Mouse (Mus musculus) G1E (cell line): Measurements from ENCODE around the gene Sh3pxd2a. TPM values are rescaled to one million over a fixed set of nuclear protein-coding genes. Genes with fewer than 3 reads are reported as not detected.

Source experiments
- ATAC-seq: 2 replicates; pipeline ENCODE4 v1.8.0; 2016; ENCODE audit warnings: mild to moderate bottlenecking; ENCODE audit not compliant: insufficient number of reproducible peaks, poor library complexity, low FRiP score, severe bottlenecking; ENCODE audit errors: extremely low read depth
- DNase-seq: peaks from one replicate; pipeline ENCODE4 v3.0.0; 2012; ENCODE audit warnings: low spot score
- H3K27me3 ChIP-seq: 2 replicates; pipeline ENCODE4 v1.6.1; 2012; ENCODE audit warnings: mild to moderate bottlenecking, low read length, inconsistent platforms; ENCODE audit not compliant: insufficient read depth
- H3K36me3 ChIP-seq: replicated peaks from 2 replicates; pipeline ENCODE3; 2012; ENCODE audit warnings: mild to moderate bottlenecking, inconsistent platforms
- H3K4me1 ChIP-seq: 2 replicates; pipeline ENCODE4 v1.6.1; 2012; ENCODE audit warnings: low read depth, low read length, inconsistent platforms, mixed read lengths; ENCODE audit not compliant: insufficient read depth
- H3K4me3 ChIP-seq: 2 replicates; pipeline ENCODE4 v1.5.1; 2012; ENCODE audit warnings: low read depth, mild to moderate bottlenecking, inconsistent platforms, low read length, moderate library complexity, mixed read lengths
- H3K9me3 ChIP-seq: replicated peaks from 2 replicates; pipeline ENCODE4 v1.6.1; 2012; ENCODE audit warnings: inconsistent platforms
- CTCF ChIP-seq: IDR thresholded peaks from 2 replicates; pipeline ENCODE4 v1.5.1; 2012; ENCODE audit warnings: low read depth, low read length, inconsistent platforms, mixed read lengths
- GATA1 ChIP-seq: IDR thresholded peaks from 2 replicates; pipeline ENCODE4 v1.6.1; 2012; ENCODE audit warnings: borderline replicate concordance, low read length, inconsistent platforms, mixed read lengths
- GATA2 ChIP-seq: IDR thresholded peaks from 2 replicates; pipeline ENCODE4 v1.6.1; 2012; ENCODE audit warnings: low read depth, low read length, inconsistent platforms, borderline replicate concordance
- POLR2AphosphoS5 ChIP-seq: IDR thresholded peaks from 2 replicates; pipeline ENCODE4 v1.6.1; 2012; ENCODE audit warnings: low read depth, low read length, inconsistent platforms; ENCODE audit not compliant: insufficient replicate concordance
- TAL1 ChIP-seq: conservative IDR thresholded peaks from 2 replicates; pipeline ENCODE4 v1.6.1; 2012; ENCODE audit warnings: low read depth, low read length, inconsistent platforms, mixed read lengths
- polyA plus RNA-seq: library from polyadenylated mRNA; stranded (reverse); fragments of >175 nt; gene quantifications from 2 replicates; pipeline ENCODE4 v1.2.3, GENCODE M21; 2012
- total RNA-seq, 2 experiments: library from RNA; stranded (forward) in 1 of 2; stranded (reverse) in 1 of 2; fragments of 200-1000 nt in 1 of 2; fragments of >200 nt in 1 of 2; fragmentation: Nextera tagmentation in 1 of 2; gene quantifications; 2 replicates each; pipeline ENCODE4 v1.2.3; 2014 to 2017

The Sh3pxd2a gene
- total and polyA plus RNA-seq, 3 experiments: 0.16 TPM; not detected in 2

GRCm38 (mm10) chr19:47381011-47381410, 83.2 kb downstream of the Sh3pxd2a start:
- TF ChIP-seq POLR2AphosphoS5: no peak
- H3K4me3 ChIP-seq: no peak overlapping the region
- no peaks in the 10 kb centered on the region for H3K4me1 ChIP-seq
- ATAC-seq (no peak), DNase-seq (no peak)
- no peaks in the 10 kb centered on the region for H3K36me3 ChIP-seq
- no peaks in the 10 kb centered on the region for H3K9me3 ChIP-seq
- no peaks in the 10 kb centered on the region; the same call in 1 of the 2 replicates for H3K27me3 ChIP-seq

- TF ChIP-seq TAL1 (no peak), CTCF (no peak), POLR2AphosphoS5 (no peak), GATA2 (no peak), GATA1 (no peak)
- no peaks in the 10 kb centered on the region; the same call in 1 of the 2 replicates for H3K27me3 ChIP-seq
- no peaks in the 10 kb centered on the region for H3K9me3 ChIP-seq
- H3K4me3 ChIP-seq: no peak overlapping the region
- H3K4me1 ChIP-seq: no peaks in the 10 kb centered on the region
- DNase-seq: no peak
- no peaks in the 10 kb centered on the region for H3K36me3 ChIP-seq
- no peak for ATAC-seq
These were observed 85.1 kb downstream of the Sh3pxd2a start for GRCm38 (mm10) chr19:47379141-47379540.

- ATAC-seq: no peak
- TF ChIP-seq GATA2: no peak
- no peak for TF ChIP-seq TAL1
- no peak for TF ChIP-seq POLR2AphosphoS5
- H3K36me3 ChIP-seq: no peaks in the 10 kb centered on the region
- no peak overlapping the region for H3K4me3 ChIP-seq
- DNase-seq: no peak
- H3K27me3 ChIP-seq: no peaks in the 10 kb centered on the region
- H3K9me3 ChIP-seq: no peaks in the 10 kb centered on the region
- no peaks in the 10 kb centered on the region for H3K4me1 ChIP-seq
These were observed 89.2 kb downstream of the Sh3pxd2a start for GRCm38 (mm10) chr19:47374916-47375573.

GRCm38 (mm10) chr19:47374440-47374839, 89.8 kb downstream of the Sh3pxd2a start:
- H3K9me3 ChIP-seq: no peaks in the 10 kb centered on the region
- H3K27me3 ChIP-seq: no peaks in the 10 kb centered on the region
- no peaks in the 10 kb centered on the region for H3K4me1 ChIP-seq
- ATAC-seq (peak; percentile 34; the same call in 1 of the 2 replicates), DNase-seq (peak; percentile 22)
- TF ChIP-seq GATA2 (no peak), CTCF (peak; percentile 55)
- no peaks in the 10 kb centered on the region for H3K36me3 ChIP-seq
- H3K4me3 ChIP-seq: no peak overlapping the region

GRCm38 (mm10) chr19:47372044-47372443, 92.2 kb downstream of the Sh3pxd2a start:
- no peaks in the 10 kb centered on the region for H3K9me3 ChIP-seq
- no peak for DNase-seq
- TF ChIP-seq GATA1 (no peak), CTCF (no peak), POLR2AphosphoS5 (no peak), GATA2 (no peak), TAL1 (no peak)
- H3K4me3 ChIP-seq: no peak overlapping the region
- no peaks in the 10 kb centered on the region for H3K36me3 ChIP-seq
- peaks cover 2% of the 10 kb centered on the region; the same call in 1 of the 2 replicates for H3K27me3 ChIP-seq
- ATAC-seq: no peak
- H3K4me1 ChIP-seq: no peaks in the 10 kb centered on the region

- Histone ChIP-seq H3K27me3 (peaks cover 2% of the 10 kb centered on the region; the same call in 1 of the 2 replicates), H3K9me3 (no peaks in the 10 kb centered on the region), H3K4me1 (no peaks in the 10 kb centered on the region), H3K36me3 (no peaks in the 10 kb centered on the region), H3K4me3 (no peak overlapping the region)
- ATAC-seq (no peak), DNase-seq (no peak)
- TF ChIP-seq TAL1: no peak
- no peak for TF ChIP-seq GATA1
- no peak for TF ChIP-seq POLR2AphosphoS5
These were observed 92.7 kb downstream of the Sh3pxd2a start for GRCm38 (mm10) chr19:47371521-47371920.

- Histone ChIP-seq H3K9me3 (no peaks in the 10 kb centered on the region), H3K4me3 (no peak overlapping the region), H3K27me3 (peaks cover 2% of the 10 kb centered on the region; the same call in 1 of the 2 replicates), H3K4me1 (no peaks in the 10 kb centered on the region), H3K36me3 (no peaks in the 10 kb centered on the region)
- ATAC-seq (no peak), DNase-seq (no peak)
- TF ChIP-seq CTCF (no peak), GATA2 (no peak), POLR2AphosphoS5 (no peak), GATA1 (no peak), TAL1 (no peak)
These were observed 95.2 kb downstream of the Sh3pxd2a start for GRCm38 (mm10) chr19:47369008-47369407.
